1 mouse cellular context compared by ENCODE assay signal in the genomic region with DNA sequence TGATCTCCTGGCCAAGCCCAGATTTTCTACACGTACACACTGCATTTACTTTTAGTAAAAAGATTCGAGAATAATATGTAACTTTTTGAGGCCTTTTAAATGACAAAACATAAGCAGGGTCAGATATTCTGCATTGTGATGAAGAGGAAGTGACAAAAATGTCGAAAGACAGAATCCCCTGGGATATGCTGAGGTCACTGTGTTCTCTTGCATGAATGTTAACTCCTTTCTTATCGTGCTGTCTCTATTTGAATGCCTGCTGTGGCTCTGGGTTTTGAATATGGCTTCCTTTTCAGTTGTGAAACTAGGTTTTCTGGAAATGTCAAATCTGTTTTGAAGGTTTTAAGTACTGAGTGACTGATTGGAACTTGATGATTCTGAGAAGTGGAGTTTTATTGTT.
TF ChIP-seq lines count a peak whose summit lies in the region.

No protein-coding gene starts in this region.

TF ChIP-seq in CH12.LX, 34 proteins besides CTCF, POLR2A, EP300 and RAD21:
- TF ChIP-seq ZMIZ1 (IDR thresholded peaks at IDR 0.05; ENCODE audit: low read depth, low read length) (no peak), JUN (IDR thresholded peaks at IDR 0.05; ENCODE audit: insufficient read depth, low read depth, low read length) (peak; percentile 67), ZKSCAN1 (IDR thresholded peaks at IDR 0.05; ENCODE audit: borderline replicate concordance, low read depth, low read length) (no peak), MYC (IDR thresholded peaks at IDR 0.05; ENCODE audit: low read depth, low read length) (0 out of 2 replicates have a peak, but pooled peaks have one; percentile 20), MAFK (IDR thresholded peaks at IDR 0.05; ENCODE audit: insufficient replicate concordance, low read length) (0 out of 2 replicates have a peak, but pooled peaks have one; percentile 35), KAT2A (IDR thresholded peaks at IDR 0.05; ENCODE audit: insufficient replicate concordance, low read length) (0 out of 2 replicates have a peak, but pooled peaks have one; percentile 64), BHLHE40 (IDR thresholded peaks at IDR 0.05; ENCODE audit: low read depth, low read length) (peak; percentile 61), SMC3 (IDR thresholded peaks at IDR 0.05; ENCODE audit: low read depth, low read length) (no peak; the same call in 1 of the 2 replicates), TCF12 (IDR thresholded peaks at IDR 0.05; ENCODE audit: low read depth, low read length) (0 out of 2 replicates have a peak, but pooled peaks have one; percentile 28), MAX (IDR thresholded peaks at IDR 0.05; ENCODE audit: low read length) (peak; percentile 12; the same call in 1 of the 2 replicates), NELFE (IDR thresholded peaks at IDR 0.05; ENCODE audit: low read depth, low read length) (no peak), TBP (conservative IDR thresholded peaks at IDR 0.05; ENCODE audit: low read depth, low read length) (no peak), ELF1 (IDR thresholded peaks at IDR 0.05; ENCODE audit: low read depth, low read length) (no peak), SIN3A (IDR thresholded peaks at IDR 0.05; ENCODE audit: low read length) (peak; percentile 37; the same call in 1 of the 2 replicates), CHD1 (IDR thresholded peaks at IDR 0.05; ENCODE audit: low read depth, low read length) (no peak), PAX5 (IDR thresholded peaks at IDR 0.05; ENCODE audit: low read length) (no peak), USF1 (IDR thresholded peaks at IDR 0.05; ENCODE audit: low read depth, low read length) (no peak), JUND (conservative IDR thresholded peaks at IDR 0.05; ENCODE audit: low read depth, low read length) (peak; percentile 57; the same call in 1 of the 2 replicates), MAZ (IDR thresholded peaks at IDR 0.05; ENCODE audit: low read depth, low read length) (no peak), ZC3H11A (IDR thresholded peaks at IDR 0.05; ENCODE audit: low read depth, low read length) (no peak), ZNF384 (IDR thresholded peaks at IDR 0.05; ENCODE audit: low read depth, low read length) (no peak), MEF2A (IDR thresholded peaks at IDR 0.05; ENCODE audit: borderline replicate concordance, low read depth, low read length) (peak; percentile 69), ETS1 (conservative IDR thresholded peaks at IDR 0.05; ENCODE audit: low read depth, low read length) (peak; percentile 77), E2F4 (IDR thresholded peaks at IDR 0.05; ENCODE audit: insufficient replicate concordance, low read depth, low read length) (no peak), IRF4 (IDR thresholded peaks at IDR 0.05; ENCODE audit: low read depth, low read length) (peak; percentile 77), HCFC1 (IDR thresholded peaks at IDR 0.05; ENCODE audit: low read depth, low read length) (0 out of 2 replicates have a peak, but pooled peaks have one; percentile 31), UBTF (IDR thresholded peaks at IDR 0.05; ENCODE audit: low read depth, low read length) (no peak), RCOR1 (conservative IDR thresholded peaks at IDR 0.05; ENCODE audit: low read depth, low read length) (0 out of 2 replicates have a peak, but pooled peaks have one; percentile 34)
